Mouse (Mus musculus): ENCODE data around the gene Nrip2. TPM values are rescaled to one million over a fixed set of nuclear protein-coding genes. Genes with fewer than 3 reads are reported as not detected.
A peak's percentile ranks its signal among the peaks of the same experiment; 100 is the strongest.

The Nrip2 gene
- total RNA-seq, 2 experiments from 2014 or later: 14.6 to 16.4 TPM

- DNase-seq (ENCODE audit: low spot score in 2 of 2): no peak
These were observed 37.4 kb downstream of the Nrip2 start for GRCm38 (mm10) chr6:128436356-128437005.

- no peak for DNase-seq (ENCODE audit: low spot score in 2 of 2)
These were observed 38.2 kb downstream of the Nrip2 start for GRCm38 (mm10) chr6:128437288-128437687.

GRCm38 (mm10) chr6:128437731-128438316, 38.7 kb downstream of the Nrip2 start:
- DNase-seq (ENCODE audit: low spot score in 2 of 2): peak in 1 of 2 experiments; percentile 49

GRCm38 (mm10) chr6:128438317-128438870, 39.3 kb downstream of the Nrip2 start, which contains the start of gene Fkbp4:
TSS of gene Fkbp4 (minus strand) at chr6:128438677.
- peak; percentile 93 to 94 for DNase-seq (ENCODE audit: low spot score in 2 of 2)

DNA sequence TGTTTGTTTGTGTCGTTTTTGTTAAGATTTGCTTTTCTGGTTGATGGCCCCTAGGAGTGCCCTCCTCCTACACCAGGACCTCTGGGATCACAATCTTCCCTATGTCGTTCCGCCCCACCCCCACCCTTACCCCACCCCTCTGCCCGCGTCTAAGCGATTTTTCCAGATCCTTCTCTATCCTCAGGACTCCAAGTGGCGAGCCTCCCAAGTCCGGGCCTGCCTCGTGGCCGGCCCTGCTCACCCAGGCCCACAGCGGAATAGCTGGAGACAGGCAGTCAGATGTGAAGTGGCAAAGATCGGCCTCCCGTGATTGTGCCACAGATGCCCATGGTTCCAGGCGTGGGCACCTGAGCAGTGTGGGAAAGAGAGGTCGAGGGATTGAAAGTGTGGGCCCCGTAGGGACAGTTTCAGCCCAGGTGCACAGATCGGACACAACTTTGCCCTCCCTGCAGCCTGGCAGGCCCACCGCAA, 39.8 kb downstream of the Nrip2 start:
- peak in 1 of 2 experiments; percentile 46 for DNase-seq (ENCODE audit: low spot score in 2 of 2)

DNA sequence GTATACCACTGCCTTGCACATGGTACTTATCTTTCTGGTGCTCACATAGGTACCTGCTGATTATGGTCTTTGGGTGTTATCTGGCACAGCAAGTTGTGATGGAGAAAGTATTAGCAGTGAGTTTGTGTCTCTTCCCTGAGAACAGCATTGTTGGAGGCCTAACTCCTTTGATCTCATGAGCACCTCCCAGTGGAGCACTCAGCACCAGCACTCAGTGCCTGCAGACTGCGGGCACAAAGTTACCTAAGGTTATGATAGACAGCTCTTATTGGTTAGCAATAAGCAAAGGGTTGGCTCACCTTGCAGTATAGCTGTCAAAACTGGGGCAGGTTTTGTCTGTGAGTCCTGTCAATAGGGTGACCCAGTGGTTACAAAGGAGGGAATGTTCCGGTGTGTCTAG, 41.1 kb downstream of the Nrip2 start:
- no peak for DNase-seq (ENCODE audit: low spot score in 2 of 2)

DNA sequence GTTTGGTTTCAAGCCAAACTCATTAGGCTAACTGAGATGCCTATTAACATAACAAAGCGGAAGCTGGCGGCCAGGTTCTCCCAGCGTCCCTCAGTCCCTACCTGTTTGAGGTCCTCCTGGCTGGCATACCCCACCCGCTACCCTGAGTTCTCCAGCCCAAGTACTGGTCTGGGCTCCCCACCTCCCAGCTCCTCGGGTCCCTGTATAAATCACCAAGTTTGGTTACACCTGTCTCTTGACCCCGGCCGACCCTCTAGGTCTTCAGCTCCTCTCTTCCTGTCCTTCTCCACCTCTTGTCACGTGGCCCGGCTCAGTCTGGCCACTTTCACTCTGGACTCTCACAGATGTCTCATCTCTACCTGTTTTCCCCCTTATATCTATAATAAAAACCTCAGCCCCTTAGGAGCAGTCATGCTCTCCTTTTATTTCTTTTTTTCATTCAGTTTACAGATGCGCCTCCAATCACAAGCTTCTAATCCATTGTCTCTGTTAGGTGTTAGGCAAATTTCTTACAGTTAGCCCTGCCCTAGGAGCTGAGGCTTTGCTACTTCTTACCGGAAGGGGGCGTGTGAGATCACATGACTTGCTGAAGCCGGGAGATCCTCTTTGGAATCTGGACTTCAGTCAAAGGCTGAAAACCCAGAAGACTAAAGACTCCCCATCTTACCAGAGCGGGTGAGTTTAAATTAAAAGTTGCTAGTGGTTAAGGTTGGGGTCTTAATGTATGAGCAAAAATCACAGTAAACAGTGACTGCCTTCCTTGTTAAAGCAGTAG, 46.9 kb downstream of the Nrip2 start:
- DNase-seq (ENCODE audit: low spot score in 2 of 2): peak in 1 of 2 experiments; percentile 70

- DNase-seq (ENCODE audit: low spot score in 2 of 2): no peak
These were observed 48.0 kb downstream of the Nrip2 start for GRCm38 (mm10) chr6:128447063-128447462.

GRCm38 (mm10) chr6:128455835-128456605, 56.9 kb downstream of the Nrip2 start:
- peak; percentile 62 to 76 for DNase-seq (ENCODE audit: low spot score in 2 of 2)

DNA sequence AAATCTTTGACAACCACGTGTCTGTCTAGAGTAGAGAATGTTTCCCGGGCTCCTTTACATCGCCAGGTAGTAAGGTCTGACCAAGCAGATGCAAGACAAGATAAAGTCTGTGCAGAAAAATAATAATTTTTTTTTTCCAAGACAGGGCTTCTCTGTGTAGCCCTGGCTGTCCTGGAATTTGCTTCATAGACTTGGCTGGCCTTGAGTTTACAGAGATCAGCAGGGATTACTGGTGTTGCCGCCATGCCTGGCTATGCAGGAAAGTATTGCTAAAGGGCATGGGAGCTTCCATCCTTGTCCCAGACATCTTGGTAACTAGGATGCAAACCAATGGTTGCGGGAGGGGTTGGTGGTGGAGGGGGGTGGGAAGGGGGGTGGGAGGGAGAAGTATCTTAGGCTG, 58.1 kb downstream of the Nrip2 start:
- DNase-seq (ENCODE audit: low spot score in 2 of 2): no peak

DNA sequence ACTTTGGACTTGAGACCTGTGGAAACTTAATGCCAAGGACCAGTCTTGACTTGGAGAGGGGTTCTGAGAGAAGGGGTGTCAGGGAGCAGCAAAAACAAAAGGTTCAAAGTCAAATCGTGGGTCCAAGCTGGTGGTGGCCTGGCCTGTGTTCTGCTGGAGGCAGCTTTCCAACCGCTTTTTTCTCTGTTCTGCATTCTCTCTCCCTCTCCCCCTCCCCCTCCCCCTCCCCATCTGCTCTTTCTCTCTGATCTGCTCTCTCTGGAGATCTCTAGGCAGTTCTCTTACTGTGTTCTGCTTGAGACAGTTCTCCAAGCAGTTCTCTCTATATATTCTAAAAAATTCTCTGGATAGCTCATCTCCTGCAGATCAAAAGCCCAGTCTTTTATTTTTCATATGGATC, 61.2 kb downstream of the Nrip2 start:
- DNase-seq (ENCODE audit: low spot score in 2 of 2): no peak

- DNase-seq (ENCODE audit: low spot score in 2 of 2): no peak
These were observed 61.8 kb downstream of the Nrip2 start for GRCm38 (mm10) chr6:128460729-128461503.

DNA sequence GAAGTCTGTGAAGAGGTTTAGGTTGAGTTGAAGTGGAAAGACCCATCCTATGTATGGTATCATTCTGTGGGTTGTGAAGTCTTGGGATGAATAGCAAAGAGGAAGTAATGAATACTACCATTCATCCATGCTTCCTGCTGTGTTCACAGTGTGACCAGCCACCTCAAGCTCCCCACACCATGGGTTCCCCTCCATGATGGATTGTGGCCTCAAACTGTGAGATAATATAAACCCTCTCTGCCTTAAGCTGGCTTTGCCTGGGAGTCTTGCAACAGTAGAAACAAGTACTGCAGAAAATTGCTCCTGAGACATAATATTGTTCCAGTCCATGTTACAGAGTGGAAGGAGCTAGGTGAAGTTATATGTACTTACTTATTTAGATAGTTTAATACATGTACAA, 62.5 kb downstream of the Nrip2 start:
- no peak for DNase-seq (ENCODE audit: low spot score in 2 of 2)

GRCm38 (mm10) chr6:128464996-128465395, 65.9 kb downstream of the Nrip2 start:
- no peak for DNase-seq (ENCODE audit: low spot score in 2 of 2)

Other genes starting within 250 kb of the Nrip2 start
- gene Tead4, start 98.5 kb upstream of the Nrip2 start, total RNA-seq (2021): 1 to 10 TPM in 1 of 2 experiments, under 1 TPM in 1; 0.97 to 1.5 TPM
- 10 to 100 TPM; 19.2 to 21.4 TPM for gene Tulp3, start 43.4 kb upstream of the Nrip2 start, total RNA-seq (2021)
- gene Rhno1, start 36.4 kb upstream of the Nrip2 start, total RNA-seq (2021): 10 to 100 TPM; 21.5 to 23.4 TPM
- 1 to 10 TPM in 1 of 2 experiments, under 1 TPM in 1; 0.84 to 1.3 TPM for gene Foxm1, start 36.3 kb upstream of the Nrip2 start, total RNA-seq (2021)
- gene Tex52, start 23.8 kb upstream of the Nrip2 start, total RNA-seq (2021): 1 to 10 TPM; 1.9 to 2.7 TPM
- gene Gm44596, start 23.8 kb upstream of the Nrip2 start, total RNA-seq (2021): not detected
- 10 to 100 TPM; 21.1 to 26.3 TPM for gene Itfg2, start 25.6 kb downstream of the Nrip2 start, total RNA-seq (2021)
- 100 to 1,000 TPM; 123 to 132 TPM for gene Fkbp4, start 39.4 kb downstream of the Nrip2 start, total RNA-seq (2021)
- gene Pzp, start 127.4 kb downstream of the Nrip2 start, total RNA-seq (2021): not detected
- gene A2ml1, start 182.3 kb downstream of the Nrip2 start, total RNA-seq (2021): 10 to 100 TPM in 1 of 2 experiments, 1 to 10 TPM in 1; 7.2 to 12.3 TPM
- gene Klrb1a, start 224.2 kb downstream of the Nrip2 start, total RNA-seq (2021): not detected